Mouse (Mus musculus): ENCODE measurements around the gene Fpr2. TPM values are rescaled to one million over a fixed set of nuclear protein-coding genes. Genes with fewer than 3 reads are reported as not detected.
"Not testable (repeated sequence)": the region's sequence is repeated elsewhere in the genome, so short reads cannot be mapped to it uniquely, and the experiment has no call there.

Gene Fpr2
- polyA plus RNA-seq, 1 experiment from 2014 or later = 0.80 TPM

DNA sequence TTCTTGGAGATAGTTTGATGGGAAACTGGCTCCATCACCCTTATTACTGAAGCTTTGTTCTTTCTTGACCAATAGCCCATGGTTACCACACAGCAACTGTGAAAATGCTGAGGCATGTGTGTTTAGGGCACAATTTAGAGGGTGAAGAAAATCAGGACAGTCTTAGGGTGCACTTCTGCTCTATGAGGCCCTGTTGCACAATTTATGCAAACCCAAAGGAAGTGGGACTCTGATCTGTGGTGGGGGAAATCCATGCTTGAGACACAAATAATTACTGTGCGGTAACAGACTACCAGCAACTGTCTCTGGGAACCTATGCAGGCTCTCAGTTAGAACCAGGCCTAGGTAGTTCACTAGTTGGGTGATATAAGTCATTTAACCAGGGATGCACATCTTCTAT is 13.1 kb downstream of the Fpr2 start:
- TF ChIP-seq CTCF (IDR thresholded peaks at IDR 0.05; ENCODE audit: low read depth) = no peak
- no peaks in the 10 kb centered on the region for H3K36me3 ChIP-seq (ENCODE audit: insufficient read depth, low read length)
- H3K4me3 ChIP-seq (replicated peaks; ENCODE audit: low read depth, low read length) = no peak overlapping the region
- no peaks in the 10 kb centered on the region for H3K27me3 ChIP-seq (ENCODE audit: insufficient read depth, low read length)
- H3K9me3 ChIP-seq (replicated peaks; ENCODE audit: low read length) = no peaks in the 10 kb centered on the region
- ATAC-seq (replicated peaks; ENCODE audit: low FRiP score, low read depth) (no peak), DNase-seq (ENCODE audit: low spot score) (no peak)
- H3K4me1 ChIP-seq (replicated peaks; ENCODE audit: insufficient read depth, low read length) = no peaks in the 10 kb centered on the region
- no peak overlapping the region for H3K4me2 ChIP-seq (ENCODE audit: low read length)
- 91% methylated on average over 1 of the region's 1 CpGs for WGBS
- H3K27ac ChIP-seq = no peak overlapping the region
- no peak overlapping the region for H3K9ac ChIP-seq (ENCODE audit: low read depth, low read length)

DNA sequence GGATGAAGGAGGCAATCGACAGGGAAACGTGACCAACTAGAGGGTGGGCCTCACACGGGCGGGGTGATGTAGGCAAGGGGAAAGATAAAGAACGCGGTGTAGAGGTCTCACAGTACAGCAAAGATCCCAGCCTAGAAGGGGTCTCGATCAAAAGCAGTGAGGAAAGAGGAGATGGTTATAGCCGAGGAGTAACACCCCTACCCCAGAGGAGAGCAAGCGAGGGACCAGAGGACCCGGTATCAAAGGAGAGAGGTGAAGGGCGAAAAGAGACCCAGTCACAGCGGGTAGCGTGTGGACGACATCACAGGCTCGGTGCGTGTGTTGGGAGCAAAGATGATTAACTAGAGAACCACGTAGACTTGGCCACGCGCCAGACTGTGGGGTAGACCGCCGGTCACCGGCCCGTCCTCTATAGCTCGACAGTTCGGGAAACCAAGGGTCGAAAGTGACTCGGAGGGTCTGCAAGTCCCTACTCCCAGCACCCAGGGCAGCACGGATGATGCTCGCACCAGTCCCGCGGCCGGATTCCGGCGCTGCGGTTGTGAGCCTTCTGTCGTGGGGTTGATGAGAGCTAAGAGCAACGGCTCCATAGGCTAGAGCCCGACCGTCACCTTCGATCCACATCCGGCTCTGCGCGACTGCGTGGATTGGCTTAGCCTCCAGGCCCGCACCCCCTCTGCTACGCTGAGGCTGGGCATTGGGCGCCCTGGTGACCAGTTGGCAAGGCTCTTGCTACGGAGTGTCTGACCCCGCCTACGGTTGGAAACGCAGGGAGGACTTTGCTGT is 22.2 kb downstream of the Fpr2 start:
- TF ChIP-seq CTCF (IDR thresholded peaks at IDR 0.05; ENCODE audit: low read depth) = no peak
- H3K36me3 ChIP-seq (ENCODE audit: insufficient read depth, low read length) = no peaks in the 10 kb centered on the region
- no peaks in the 10 kb centered on the region for H3K27me3 ChIP-seq (ENCODE audit: insufficient read depth, low read length)
- DNase-seq (ENCODE audit: low spot score) (peak; percentile 95), ATAC-seq (replicated peaks; ENCODE audit: low FRiP score, low read depth) (peak; percentile 100)
- H3K9ac ChIP-seq (ENCODE audit: low read depth, low read length) = peak overlapping the region; percentile 64
- H3K4me2 ChIP-seq (ENCODE audit: low read length) = peak overlapping the region; percentile 74
- H3K9me3 ChIP-seq (replicated peaks; ENCODE audit: low read length) = no peaks in the 10 kb centered on the region
- no peaks in the 10 kb centered on the region for H3K4me1 ChIP-seq (replicated peaks; ENCODE audit: insufficient read depth, low read length)
- H3K27ac ChIP-seq = no peak overlapping the region; the same call in 1 of the 2 replicates
- 11% methylated on average over 51 of the region's 51 CpGs for WGBS
- peak overlapping the region; percentile 43 for H3K4me3 ChIP-seq (replicated peaks; ENCODE audit: low read depth, low read length)

DNA sequence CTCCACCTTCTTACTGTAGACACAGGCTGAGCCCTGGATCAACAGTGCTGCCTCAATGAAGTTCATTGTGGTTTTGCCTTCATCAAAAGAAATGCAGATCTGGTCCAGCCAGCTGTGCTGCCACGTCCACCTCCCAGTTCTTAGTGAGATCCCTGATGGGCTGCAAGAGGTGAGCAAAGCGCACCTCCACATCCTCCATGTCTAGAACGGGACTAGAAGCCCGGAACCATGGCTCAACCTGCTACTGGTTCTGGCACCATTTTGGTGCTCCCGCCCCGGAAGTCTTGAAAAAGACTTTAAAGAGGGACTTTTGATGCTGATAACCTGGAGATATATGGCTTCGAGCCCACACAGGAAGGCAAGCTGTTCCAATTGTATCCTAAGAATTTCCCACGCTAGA is 25.0 kb downstream of the Fpr2 start:
- H3K9me3 ChIP-seq (replicated peaks; ENCODE audit: low read length); H3K27me3 ChIP-seq (ENCODE audit: insufficient read depth, low read length); DNase-seq (ENCODE audit: low spot score); H3K4me2 ChIP-seq (ENCODE audit: low read length); H3K4me1 ChIP-seq (replicated peaks; ENCODE audit: insufficient read depth, low read length); H3K4me3 ChIP-seq (replicated peaks; ENCODE audit: low read depth, low read length); H3K27ac ChIP-seq; H3K9ac ChIP-seq (ENCODE audit: low read depth, low read length); H3K36me3 ChIP-seq (ENCODE audit: insufficient read depth, low read length); ATAC-seq (replicated peaks; ENCODE audit: low FRiP score, low read depth): not testable (repeated sequence)
- WGBS = 87% methylated on average over 8 of the region's 8 CpGs

DNA sequence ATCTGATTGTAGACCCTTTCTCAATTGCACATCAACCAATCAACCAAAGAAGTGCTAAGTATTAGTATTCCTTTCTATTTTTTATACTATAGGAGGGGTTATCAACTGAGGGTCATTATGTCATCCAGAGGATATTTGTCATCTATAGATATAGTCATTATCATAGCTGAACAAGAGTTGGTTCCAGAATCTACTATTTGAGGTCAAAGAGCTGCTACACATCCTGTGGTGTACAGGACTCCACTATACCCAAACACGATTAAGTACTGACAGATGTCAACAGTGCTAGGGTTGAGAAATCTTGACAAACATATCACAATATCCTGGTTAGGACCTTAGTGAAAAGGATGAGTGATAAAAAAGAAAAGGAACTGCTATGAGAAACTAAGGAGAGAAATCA is 29.8 kb downstream of the Fpr2 start:
- Histone ChIP-seq H3K27me3 (ENCODE audit: insufficient read depth, low read length) (no peaks in the 10 kb centered on the region), H3K4me1 (replicated peaks; ENCODE audit: insufficient read depth, low read length) (no peaks in the 10 kb centered on the region), H3K27ac (no peak overlapping the region), H3K36me3 (ENCODE audit: insufficient read depth, low read length) (no peaks in the 10 kb centered on the region), H3K4me3 (replicated peaks; ENCODE audit: low read depth, low read length) (no peak overlapping the region), H3K9me3 (replicated peaks; ENCODE audit: low read length) (no peaks in the 10 kb centered on the region), H3K4me2 (ENCODE audit: low read length) (no peak overlapping the region), H3K9ac (ENCODE audit: low read depth, low read length) (no peak overlapping the region)
- TF ChIP-seq CTCF (IDR thresholded peaks at IDR 0.05; ENCODE audit: low read depth) = no peak
- 93% methylated on average over 1 of the region's 1 CpGs for WGBS
- no peak for DNase-seq (ENCODE audit: low spot score)
- ATAC-seq (replicated peaks; ENCODE audit: low FRiP score, low read depth) = no peak

DNA sequence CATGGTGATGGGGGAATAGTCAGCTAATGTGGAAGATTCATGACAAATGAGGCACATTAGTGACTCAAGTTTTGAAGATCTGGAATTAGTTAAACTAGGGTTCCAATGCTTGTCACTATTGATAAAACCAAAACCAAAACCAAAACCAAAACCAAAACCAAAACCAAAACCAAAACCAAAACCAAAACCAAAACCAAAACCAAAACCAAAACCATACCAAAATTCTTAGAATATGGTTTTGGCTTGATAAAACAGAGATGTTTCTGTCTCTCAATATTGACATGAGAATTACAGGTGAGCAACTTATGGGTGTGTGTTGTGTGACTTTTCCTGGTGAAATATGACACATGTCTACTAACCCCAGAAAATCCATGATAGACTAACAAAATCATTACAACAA is 30.2 kb downstream of the Fpr2 start:
- no peak overlapping the region for H3K9ac ChIP-seq (ENCODE audit: low read depth, low read length)
- no peak for ATAC-seq (replicated peaks; ENCODE audit: low FRiP score, low read depth)

More for the DNA sequence above, 30.2 kb downstream of the Fpr2 start:
- Histone ChIP-seq H3K4me2 (ENCODE audit: low read length) (no peak overlapping the region), H3K9me3 (replicated peaks; ENCODE audit: low read length) (no peaks in the 10 kb centered on the region), H3K36me3 (ENCODE audit: insufficient read depth, low read length) (no peaks in the 10 kb centered on the region), H3K27me3 (ENCODE audit: insufficient read depth, low read length) (no peaks in the 10 kb centered on the region), H3K4me3 (replicated peaks; ENCODE audit: low read depth, low read length) (no peak overlapping the region), H3K27ac (no peak overlapping the region), H3K4me1 (replicated peaks; ENCODE audit: insufficient read depth, low read length) (no peaks in the 10 kb centered on the region)
- no peak for TF ChIP-seq CTCF (IDR thresholded peaks at IDR 0.05; ENCODE audit: low read depth)
- no peak for DNase-seq (ENCODE audit: low spot score)

Other genes with a start within 250 kb of the Fpr2 start
- not detected in 2 replicates for gene Vmn2r90, start 184.1 kb upstream of the Fpr2 start, polyA plus RNA-seq (2015; fragmentation: Nextera tagmentation; extraction: Ambion mirVana)
- gene Spaca6, start 60.7 kb upstream of the Fpr2 start, polyA plus RNA-seq (2015; fragmentation: Nextera tagmentation; extraction: Ambion mirVana) = 14.4 and 18.5 TPM in 2 replicates
- gene Has1, start 32.6 kb upstream of the Fpr2 start, polyA plus RNA-seq (2015; fragmentation: Nextera tagmentation; extraction: Ambion mirVana) = 0.28 and 0.41 TPM in 2 replicates
- 0.39 and 0.83 TPM in 2 replicates for gene Fpr1, start 3.9 kb upstream of the Fpr2 start, polyA plus RNA-seq (2015; fragmentation: Nextera tagmentation; extraction: Ambion mirVana)
- not detected in 2 replicates for gene Fpr3, start within 50 bp of the Fpr2 start, polyA plus RNA-seq (2015; fragmentation: Nextera tagmentation; extraction: Ambion mirVana)
- not detected in 2 replicates for gene Fpr-rs4, start 133.9 kb downstream of the Fpr2 start, polyA plus RNA-seq (2015; fragmentation: Nextera tagmentation; extraction: Ambion mirVana)
- not detected in 2 replicates for gene Vmn2r124, start 161.6 kb downstream of the Fpr2 start, polyA plus RNA-seq (2015; fragmentation: Nextera tagmentation; extraction: Ambion mirVana)
- not detected in 2 replicates for gene Vmn2r91, start 197.2 kb downstream of the Fpr2 start, polyA plus RNA-seq (2015; fragmentation: Nextera tagmentation; extraction: Ambion mirVana)